Mouse (Mus musculus): ENCODE measurements at regions not wholly inside any gene's neighbourhood (a gene's known extent, or its start where the extent isn't known, plus 50 kb on each side); places are given as distances from the start of the nearest gene placed in this dataset.
"Not testable (repeated sequence)": the region's sequence is repeated elsewhere in the genome, so short reads cannot be mapped to it uniquely, and the experiment has no call there.

- Histone ChIP-seq H3K4me2 (ENCODE audit: low read depth, low read length) (no peak overlapping the region), H3K4me1 (ENCODE audit: control insufficient read depth, insufficient read depth, low read length) (no peaks in the 10 kb centered on the region), H3K27me3 (ENCODE audit: control insufficient read depth, insufficient read depth, low read length) (no peaks in the 10 kb centered on the region), H3K27ac (ENCODE audit: low read depth, low read length) (no peak overlapping the region), H3K4me3 (ENCODE audit: low read depth, low read length) (no peak overlapping the region), H3K36me3 (ENCODE audit: control insufficient read depth, insufficient read depth, low read length) (no peaks in the 10 kb centered on the region), H3K9me3 (ENCODE audit: control insufficient read depth, low read length) (no peaks in the 10 kb centered on the region), H3K9ac (replicated peaks; ENCODE audit: low read depth, low read length) (no peak overlapping the region)
- WGBS: 53% methylated on average over 5 of the region's 5 CpGs
- ATAC-seq (ENCODE audit: low read depth): peak; percentile 87; the same call in 1 of the 2 replicates
These were observed 1255.9 kb upstream of the Pcdh10 start for GRCm38 (mm10) chr3:44122311-44122710.

GRCm38 (mm10) chr3:44130657-44131056 lies 1247.5 kb upstream of the Pcdh10 start:
- no peaks in the 10 kb centered on the region for H3K4me1 ChIP-seq (ENCODE audit: control insufficient read depth, insufficient read depth, low read length)
- H3K27me3 ChIP-seq (ENCODE audit: control insufficient read depth, insufficient read depth, low read length): no peaks in the 10 kb centered on the region
- no peaks in the 10 kb centered on the region for H3K9me3 ChIP-seq (ENCODE audit: control insufficient read depth, low read length)
- no peak overlapping the region for H3K27ac ChIP-seq (ENCODE audit: low read depth, low read length)
- ATAC-seq (ENCODE audit: low read depth): no peak
- H3K4me3 ChIP-seq (ENCODE audit: low read depth, low read length): no peak overlapping the region
- no peaks in the 10 kb centered on the region for H3K36me3 ChIP-seq (ENCODE audit: control insufficient read depth, insufficient read depth, low read length)
- H3K4me2 ChIP-seq (ENCODE audit: low read depth, low read length): no peak overlapping the region
- H3K9ac ChIP-seq (replicated peaks; ENCODE audit: low read depth, low read length): no peak overlapping the region
- 74% methylated on average over 1 of the region's 1 CpGs for WGBS

GRCm38 (mm10) chr3:44154526-44154925 lies 1223.7 kb upstream of the Pcdh10 start:
- no peaks in the 10 kb centered on the region for H3K27me3 ChIP-seq (ENCODE audit: control insufficient read depth, insufficient read depth, low read length)
- H3K9me3 ChIP-seq (ENCODE audit: control insufficient read depth, low read length): no peaks in the 10 kb centered on the region
- no peaks in the 10 kb centered on the region for H3K4me1 ChIP-seq (ENCODE audit: control insufficient read depth, insufficient read depth, low read length)
- H3K4me3 ChIP-seq (ENCODE audit: low read depth, low read length): no peak overlapping the region
- H3K36me3 ChIP-seq (ENCODE audit: control insufficient read depth, insufficient read depth, low read length): no peaks in the 10 kb centered on the region
- 53% methylated on average over 1 of the region's 1 CpGs for WGBS
- H3K4me2 ChIP-seq (ENCODE audit: low read depth, low read length): no peak overlapping the region
- H3K27ac ChIP-seq (ENCODE audit: low read depth, low read length): no peak overlapping the region
- no peak for ATAC-seq (ENCODE audit: low read depth)
- H3K9ac ChIP-seq (replicated peaks; ENCODE audit: low read depth, low read length): no peak overlapping the region

- not testable (repeated sequence) for H3K27me3 ChIP-seq (ENCODE audit: control insufficient read depth, insufficient read depth, low read length); H3K4me3 ChIP-seq (ENCODE audit: low read depth, low read length); ATAC-seq (ENCODE audit: low read depth); H3K9ac ChIP-seq (replicated peaks; ENCODE audit: low read depth, low read length); H3K4me1 ChIP-seq (ENCODE audit: control insufficient read depth, insufficient read depth, low read length); H3K9me3 ChIP-seq (ENCODE audit: control insufficient read depth, low read length); H3K36me3 ChIP-seq (ENCODE audit: control insufficient read depth, insufficient read depth, low read length); H3K27ac ChIP-seq (ENCODE audit: low read depth, low read length); H3K4me2 ChIP-seq (ENCODE audit: low read depth, low read length)
- 88% methylated on average over 6 of the region's 6 CpGs for WGBS
These were observed 1178.3 kb upstream of the Pcdh10 start for GRCm38 (mm10) chr3:44199876-44200275.

GRCm38 (mm10) chr3:44237532-44237931 lies 1140.7 kb upstream of the Pcdh10 start:
- H3K9me3 ChIP-seq (ENCODE audit: control insufficient read depth, low read length); H3K4me1 ChIP-seq (ENCODE audit: control insufficient read depth, insufficient read depth, low read length); H3K4me2 ChIP-seq (ENCODE audit: low read depth, low read length); H3K36me3 ChIP-seq (ENCODE audit: control insufficient read depth, insufficient read depth, low read length); H3K27me3 ChIP-seq (ENCODE audit: control insufficient read depth, insufficient read depth, low read length); H3K27ac ChIP-seq (ENCODE audit: low read depth, low read length); H3K4me3 ChIP-seq (ENCODE audit: low read depth, low read length); H3K9ac ChIP-seq (replicated peaks; ENCODE audit: low read depth, low read length); ATAC-seq (ENCODE audit: low read depth): not testable (repeated sequence)
- 95% methylated on average over 8 of the region's 8 CpGs for WGBS

Data from neural tube, embryonic 14.5 days (tissue).